Mouse (Mus musculus): ENCODE data around the gene Foxn2.
"Not testable (repeated sequence)": the region's sequence is repeated elsewhere in the genome, so short reads cannot be mapped to it uniquely, and the experiment has no call there.

DNA sequence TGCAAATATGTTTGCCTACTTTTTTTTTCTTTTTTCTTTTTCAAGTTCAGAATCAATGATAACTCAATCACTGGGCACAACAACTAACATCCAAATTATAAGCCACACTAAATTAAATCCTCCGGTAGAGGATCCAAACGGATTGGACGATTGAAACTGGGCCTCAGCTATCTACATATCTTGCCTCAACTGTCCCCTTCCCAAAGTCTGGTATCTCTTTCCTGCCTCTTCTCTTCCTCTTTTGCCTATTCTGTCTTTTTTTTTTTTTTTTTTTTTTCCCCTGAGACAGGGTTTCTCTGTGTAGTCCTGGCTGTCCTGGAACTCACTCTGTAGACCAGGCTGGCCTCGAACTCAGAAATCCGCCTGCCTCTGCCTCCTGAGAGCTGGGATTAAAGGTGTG lies 3.8 kb upstream of the Foxn2 start:
- not testable (repeated sequence) for TF ChIP-seq CTCF, EP300 (IDR thresholded peaks at IDR 0.05)
